7 mouse cellular contexts compared by ENCODE assay signal in genomic region chr11:62602619-62603311, GRCm38 (mm10). TPM values are rescaled to one million over a fixed set of nuclear protein-coding genes. Genes with fewer than 3 reads are reported as not detected.
A peak's percentile ranks its signal among the peaks of the same experiment; 100 is the strongest.
DNase-seq lines count a peak whose midpoint lies in the region; ATAC-seq lines count a peak whose summit lies in the region.

No protein-coding gene starts in this region.

- H3K36me3 ChIP-seq in intestine, embryonic 15.5 days, result peaks cover 20% of the 10 kb centered on the region
- H3K36me3 ChIP-seq in midbrain, embryonic 10.5 days, result peaks cover 47% of the 10 kb centered on the region

- peak overlapping the region; percentile 96 for H3K9ac ChIP-seq in intestine, embryonic 15.5 days

- peak; percentile 93 for ATAC-seq in intestine, embryonic 15.5 days

- H3K4me1 ChIP-seq in intestine, embryonic 15.5 days (replicated peaks), result peaks cover 18% of the 10 kb centered on the region
- peaks cover 41% of the 10 kb centered on the region for H3K4me1 ChIP-seq in midbrain, embryonic 10.5 days

- H3K4me3 ChIP-seq in intestine, embryonic 15.5 days (replicated peaks), result peak overlapping the region; percentile 68
- H3K4me3 ChIP-seq in midbrain, embryonic 10.5 days, result peak overlapping the region; percentile 86

- intact Hi-C loops in left cerebral cortex, postnatal 25 days (cut with DNase I), result loop anchor here (1.0 kb wide), 1 partner anchor 51 kb away; the partner anchor contains the start of gene Ubb

- peak; percentile 94 for DNase-seq in adrenal gland, adult 18-20 months (ENCODE audit: low spot score in 2 of 2)
- DNase-seq in embryo, embryonic 11 days, result peak; percentile 100
- DNase-seq in gastrocnemius, postnatal 25 days, result peak; percentile 97
- peak; percentile 97 to 99 for DNase-seq in left cerebral cortex, postnatal 25 days (ENCODE audit: low spot score in 2 of 2)
- DNase-seq in midbrain, embryonic 10.5 days (ENCODE audit: low spot score), result peak; percentile 98
- DNase-seq in right cerebral cortex, postnatal 4 days, result peak; percentile 95

- H3K27ac ChIP-seq in intestine, embryonic 15.5 days, result peak overlapping the region; percentile 92
- peak overlapping the region; percentile 96 for H3K27ac ChIP-seq in midbrain, embryonic 10.5 days (replicated peaks)

- H3K9me3 ChIP-seq in intestine, embryonic 15.5 days, result no peaks in the 10 kb centered on the region
- H3K9me3 ChIP-seq in midbrain, embryonic 10.5 days (replicated peaks), result no peaks in the 10 kb centered on the region

- H3K27me3 ChIP-seq in intestine, embryonic 15.5 days (replicated peaks), result no peaks in the 10 kb centered on the region
- no peaks in the 10 kb centered on the region for H3K27me3 ChIP-seq in midbrain, embryonic 10.5 days (ENCODE audit: low read depth, poor library complexity, severe bottlenecking)

- peak overlapping the region; percentile 68 for H3K4me2 ChIP-seq in intestine, embryonic 15.5 days (replicated peaks)

- under 1% methylated on average over 58 of the region's 58 CpGs for WGBS in intestine, embryonic 15.5 days
- WGBS in midbrain, embryonic 10.5 days, result under 1% methylated on average over 58 of the region's 58 CpGs

RNA-seq across cellular contexts. Expression of gene Trpv2, which starts 28.5 kb away (rescaled TPM):
- 1 to 10 TPM; 3.4 to 7.2 TPM for total RNA-seq in adrenal gland, adult 18-20 months (2021)
- 1 to 10 TPM in 1 of 2 experiments, under 1 TPM in 1; 0.97 to 1.5 TPM for total RNA-seq in gastrocnemius, postnatal 25 days (2021)
- polyA plus RNA-seq in intestine, embryonic 15.5 days (2015; fragmentation: Nextera tagmentation; extraction: Ambion mirVana), result 10.0 and 10.7 TPM in 2 replicates
- 10 to 100 TPM; 16.6 to 18.7 TPM for total RNA-seq in left cerebral cortex, postnatal 25 days (2021)
- polyA plus RNA-seq in midbrain, embryonic 10.5 days (2016; fragmentation: Nextera tagmentation; extraction: Ambion mirVana), result 3.5 and 6.4 TPM in 2 replicates

RNA-seq across cellular contexts. Expression of gene Lrrc75a, which starts 45.6 kb away (rescaled TPM):
- 10 to 100 TPM; 13.9 to 23.5 TPM for total RNA-seq in adrenal gland, adult 18-20 months (2021)
- total RNA-seq in gastrocnemius, postnatal 25 days (2021), result 1 to 10 TPM; 4.0 to 4.7 TPM
- 17.3 and 20.9 TPM in 2 replicates for polyA plus RNA-seq in intestine, embryonic 15.5 days (2015; fragmentation: Nextera tagmentation; extraction: Ambion mirVana)
- total RNA-seq in left cerebral cortex, postnatal 25 days (2021), result 10 to 100 TPM; 18.0 to 20.0 TPM
- polyA plus RNA-seq in midbrain, embryonic 10.5 days (2016; fragmentation: Nextera tagmentation; extraction: Ambion mirVana), result 10.6 and 10.8 TPM in 2 replicates

RNA-seq across cellular contexts. Expression of gene Mmgt2, which starts 45.7 kb away (rescaled TPM):
- total RNA-seq in adrenal gland, adult 18-20 months (2021), result 10 to 100 TPM; 26.5 to 36.7 TPM
- total RNA-seq in gastrocnemius, postnatal 25 days (2021), result 1 to 10 TPM; 2.8 to 4.2 TPM
- 71.8 and 72.4 TPM in 2 replicates for polyA plus RNA-seq in intestine, embryonic 15.5 days (2015; fragmentation: Nextera tagmentation; extraction: Ambion mirVana)
- 10 to 100 TPM; 18.4 to 20.2 TPM for total RNA-seq in left cerebral cortex, postnatal 25 days (2021)
- 38.7 and 40.9 TPM in 2 replicates for polyA plus RNA-seq in midbrain, embryonic 10.5 days (2016; fragmentation: Nextera tagmentation; extraction: Ambion mirVana)

RNA-seq across cellular contexts. Expression of gene Ubb, which starts 51.8 kb away (rescaled TPM):
- total RNA-seq in adrenal gland, adult 18-20 months (2021), result 1,000 to 10,000 TPM; 1,040 to 1,434 TPM
- total RNA-seq in gastrocnemius, postnatal 25 days (2021), result 100 to 1,000 TPM; 692 to 747 TPM
- 2,561 and 2,687 TPM in 2 replicates for polyA plus RNA-seq in intestine, embryonic 15.5 days (2015; fragmentation: Nextera tagmentation; extraction: Ambion mirVana)
- 1,000 to 10,000 TPM; 1,728 to 1,830 TPM for total RNA-seq in left cerebral cortex, postnatal 25 days (2021)
- 3,322 and 3,606 TPM in 2 replicates for polyA plus RNA-seq in midbrain, embryonic 10.5 days (2016; fragmentation: Nextera tagmentation; extraction: Ambion mirVana)

Comparison
In these comparisons a context has a peak if more than half of its experiments do, and no peak if none do; other contexts are left out.
1. Peak in every context shown above with its lines: DNase-seq, ATAC-seq, H3K4me3 ChIP-seq and H3K27ac ChIP-seq.